Mouse (Mus musculus) thymus, adult 18-20 months (tissue): Measurements from ENCODE around the gene Zkscan8.
A peak's percentile ranks its signal among the peaks of the same experiment; 100 is the strongest.
"Not testable (repeated sequence)": the region's sequence is repeated elsewhere in the genome, so short reads cannot be mapped to it uniquely, and the experiment has no call there.

ENCODE experiments used
- DNase-seq, 2 experiments: peaks; one replicate each; pipeline ENCODE4 v3.0.0; 2022; ENCODE audit warnings: mixed read lengths in 2 of 2

The Zkscan8 gene

GRCm38 (mm10) chr13:21530781-21531201, at the start of gene Zkscan8:
Gene Zkscan8, minus strand, starts transcription at chr13:21531120.
- peak; percentile 70 to 84 for DNase-seq

- no peak for DNase-seq
Measured at GRCm38 (mm10) chr13:21559793-21560192, 28.9 kb upstream of the Zkscan8 start, which contains the start of gene Olfr1535. Gene Olfr1535, minus strand, starts transcription at chr13:21559893.

- no peak for DNase-seq
Measured at GRCm38 (mm10) chr13:21550416-21551110, 19.6 kb upstream of the Zkscan8 start.

- DNase-seq = no peak
Measured at GRCm38 (mm10) chr13:21549487-21549886, 18.6 kb upstream of the Zkscan8 start.

GRCm38 (mm10) chr13:21542708-21543107, 11.8 kb upstream of the Zkscan8 start, which contains the start of gene Olfr1366:
Gene Olfr1366, minus strand, starts transcription at chr13:21542808.
- DNase-seq = no peak

GRCm38 (mm10) chr13:21530136-21530535, 784 bp downstream of the Zkscan8 start:
- no peak for DNase-seq

GRCm38 (mm10) chr13:21506221-21506649, 24.7 kb downstream of the Zkscan8 start:
- peak; percentile 58 to 66 for DNase-seq

GRCm38 (mm10) chr13:21502296-21502695, 28.6 kb downstream of the Zkscan8 start:
- no peak for DNase-seq

GRCm38 (mm10) chr13:21501182-21501581, 29.7 kb downstream of the Zkscan8 start, which contains the start of gene Gm11273:
Gene Gm11273, minus strand, starts transcription at chr13:21501418.
- DNase-seq = not testable (repeated sequence)

- DNase-seq = no peak
Measured at GRCm38 (mm10) chr13:21495080-21495479, 35.8 kb downstream of the Zkscan8 start, which contains the start of gene AK157302. Gene AK157302, plus strand, starts transcription at chr13:21495223.

- no peak for DNase-seq
Measured at GRCm38 (mm10) chr13:21492847-21493246, 38.1 kb downstream of the Zkscan8 start.

GRCm38 (mm10) chr13:21486881-21487280, 44.0 kb downstream of the Zkscan8 start:
- no peak for DNase-seq

GRCm38 (mm10) chr13:21478759-21479670, 51.9 kb downstream of the Zkscan8 start, which contains the start of the genes Zkscan4 and Gm10065:
Gene Zkscan4, plus strand, starts transcription at chr13:21478907.
Gene Gm10065, minus strand, starts transcription at chr13:21479441.
- not testable (repeated sequence) for DNase-seq

- DNase-seq = no peak
Measured at GRCm38 (mm10) chr13:21472427-21472826, 58.5 kb downstream of the Zkscan8 start.

GRCm38 (mm10) chr13:21469097-21469496, 61.8 kb downstream of the Zkscan8 start:
- no peak for DNase-seq

GRCm38 (mm10) chr13:21468061-21469019, 62.6 kb downstream of the Zkscan8 start, which contains the start of gene Nkapl:
Gene Nkapl, minus strand, starts transcription at chr13:21468509.
- DNase-seq = peak; percentile 24 to 29

- no peak for DNase-seq
Measured at GRCm38 (mm10) chr13:21467336-21467735, 63.6 kb downstream of the Zkscan8 start.
